Mouse (Mus musculus) limb, embryonic 11.5 days (tissue): Measurements from ENCODE around the gene Hoxd1. TPM values are rescaled to one million over a fixed set of nuclear protein-coding genes. Genes with fewer than 3 reads are reported as not detected.
A peak's percentile ranks its signal among the peaks of the same experiment; 100 is the strongest.

ENCODE experiments used
- ATAC-seq: fragments of 200-750 bp; cut with Nextera tagmentation; 2 replicates; pipeline ENCODE4 v1.8.0; 2017; ENCODE audit warnings: low read depth; ENCODE audit not compliant: insufficient number of reproducible peaks, low FRiP score, low TSS enrichment
- DNase-seq: peaks from one replicate; pipeline ENCODE4 v3.0.0-alpha.2; 2015; ENCODE audit warnings: low spot score
- H3K27ac ChIP-seq: fragments of 300-500 bp; sonication (generic); replicated peaks from 2 replicates; pipeline ENCODE4 v1.5.1; 2014; ENCODE audit warnings: low read depth, mild to moderate bottlenecking, low read length
- H3K27me3 ChIP-seq: fragments of 300-500 bp; sonication (generic); 2 replicates; pipeline ENCODE4 v1.6.1; 2014; ENCODE audit warnings: mild to moderate bottlenecking, low read length, mixed read lengths; ENCODE audit not compliant: control insufficient read depth, insufficient read depth
- H3K36me3 ChIP-seq: fragments of 300-500 bp; sonication (generic); 2 replicates; pipeline ENCODE4 v1.6.1; 2014; ENCODE audit warnings: mild to moderate bottlenecking, low read length, moderate library complexity, mixed read lengths; ENCODE audit not compliant: control insufficient read depth, insufficient read depth
- H3K4me1 ChIP-seq: fragments of 300-500 bp; sonication (generic); 2 replicates; pipeline ENCODE4 v1.6.1; 2014; ENCODE audit warnings: low read length, mixed read lengths; ENCODE audit not compliant: control insufficient read depth, insufficient read depth
- H3K4me2 ChIP-seq: fragments of 300-500 bp; sonication (generic); 2 replicates; pipeline ENCODE4 v1.6.1; 2014; ENCODE audit warnings: low read depth, mild to moderate bottlenecking, moderate library complexity; ENCODE audit not compliant: severe bottlenecking
- H3K4me3 ChIP-seq: fragments of 300-500 bp; sonication (generic); 2 replicates; pipeline ENCODE4 v1.5.1; 2014; ENCODE audit warnings: low read depth, low read length
- H3K9ac ChIP-seq: fragments of 300-500 bp; sonication (generic); 2 replicates; pipeline ENCODE4 v1.6.1; 2014; ENCODE audit warnings: mild to moderate bottlenecking, low read length
- H3K9me3 ChIP-seq: fragments of 300-500 bp; sonication (generic); 2 replicates; pipeline ENCODE4 v1.6.1; 2016; ENCODE audit warnings: low read length; ENCODE audit not compliant: control insufficient read depth
- WGBS: fragments of 180-500 bp; shearing (Covaris S2); extraction: QIAGEN DNeasy Blood & Tissue Kit; methylation state at CpG from one replicate; pipeline ENCODE4 v1.1.7; 2014; 5-methylcytosine and 5-hydroxymethylcytosine counted together
- polyA plus RNA-seq: library from polyadenylated mRNA; unstranded; fragments of >200 nt; fragmentation: Nextera tagmentation; extraction: Ambion mirVana; gene quantifications from 2 replicates; pipeline ENCODE4 v1.2.1, GENCODE M21; 2014

Hoxd1 gene
- 0.17 and 0.30 TPM in 2 replicates for polyA plus RNA-seq

GRCm38 (mm10) chr2:74762522-74763244, at the start of gene Hoxd1:
Hoxd1 (plus strand) TSS chr2:74762980.
- Histone ChIP-seq H3K9ac (peak within 1 kb of the TSS; percentile 27; the same call in 1 of the 2 replicates), H3K27me3 (peaks cover 33% of the 10 kb centered on the region), H3K4me2 (peak within 1 kb of the TSS; percentile 95), H3K27ac (no peak within 1 kb of the TSS), H3K9me3 (no peaks in the 10 kb centered on the region), H3K4me3 (peak within 1 kb of the TSS; percentile 51), H3K4me1 (peaks cover 20% of the 10 kb centered on the region), H3K36me3 (no peaks in the 10 kb centered on the region)
- WGBS: under 1% methylated on average over 61 of the region's 61 CpGs
- DNase-seq (peak; percentile 83), ATAC-seq (peak; percentile 70)

GRCm38 (mm10) chr2:74713239-74714150, 49.3 kb upstream of the Hoxd1 start:
- 3% methylated on average over 19 of the region's 19 CpGs for WGBS
- Histone ChIP-seq H3K36me3 (no peaks in the 10 kb centered on the region), H3K4me1 (peaks cover 26% of the 10 kb centered on the region), H3K27ac (no peak overlapping the region), H3K27me3 (peaks cover 4% of the 10 kb centered on the region; the same call in 1 of the 2 replicates), H3K9me3 (no peaks in the 10 kb centered on the region), H3K9ac (peak overlapping the region; percentile 3; the same call in 1 of the 2 replicates), H3K4me3 (peak overlapping the region; percentile 74), H3K4me2 (peak overlapping the region; percentile 86)
- ATAC-seq: no peak
- peak; percentile 52 for DNase-seq

GRCm38 (mm10) chr2:74714156-74714789, 48.5 kb upstream of the Hoxd1 start:
- Histone ChIP-seq H3K9me3 (no peaks in the 10 kb centered on the region), H3K4me1 (peaks cover 22% of the 10 kb centered on the region), H3K36me3 (no peaks in the 10 kb centered on the region), H3K4me2 (peak overlapping the region; percentile 86), H3K27ac (no peak overlapping the region), H3K27me3 (peaks cover 4% of the 10 kb centered on the region; the same call in 1 of the 2 replicates), H3K4me3 (peak overlapping the region; percentile 74), H3K9ac (peak overlapping the region; percentile 3; the same call in 1 of the 2 replicates)
- DNase-seq: peak; percentile 76
- 1% methylated on average over 18 of the region's 18 CpGs for WGBS
- no peak for ATAC-seq

DNA sequence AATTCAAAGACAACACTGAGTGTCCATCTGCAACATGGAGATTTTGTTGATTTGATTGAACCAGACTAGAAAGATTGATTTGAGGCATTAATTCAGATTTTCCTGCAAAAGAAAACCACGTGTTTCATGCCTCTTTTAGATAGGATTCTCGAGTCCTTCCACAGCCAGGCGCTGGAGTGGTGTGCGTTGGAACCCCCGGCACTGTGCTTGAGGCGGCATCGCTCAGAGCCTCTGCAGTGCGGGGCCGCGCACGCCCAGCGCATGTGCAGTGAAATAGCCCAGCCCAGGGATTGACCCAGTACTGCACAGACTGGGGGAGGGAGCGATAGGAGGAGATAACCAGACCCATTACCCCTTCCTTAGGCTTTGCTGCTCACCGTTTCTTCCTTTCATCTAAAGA, 47.9 kb upstream of the Hoxd1 start:
- Histone ChIP-seq H3K4me2 (peak overlapping the region; percentile 86), H3K9ac (no peak overlapping the region), H3K27ac (no peak overlapping the region), H3K4me1 (peaks cover 27% of the 10 kb centered on the region), H3K27me3 (peaks cover 6% of the 10 kb centered on the region; the same call in 1 of the 2 replicates), H3K4me3 (no peak overlapping the region; the same call in none of the 2 replicates), H3K36me3 (no peaks in the 10 kb centered on the region), H3K9me3 (no peaks in the 10 kb centered on the region)
- ATAC-seq: no peak
- under 1% methylated on average over 14 of the region's 14 CpGs for WGBS
- DNase-seq: peak; percentile 65

DNA sequence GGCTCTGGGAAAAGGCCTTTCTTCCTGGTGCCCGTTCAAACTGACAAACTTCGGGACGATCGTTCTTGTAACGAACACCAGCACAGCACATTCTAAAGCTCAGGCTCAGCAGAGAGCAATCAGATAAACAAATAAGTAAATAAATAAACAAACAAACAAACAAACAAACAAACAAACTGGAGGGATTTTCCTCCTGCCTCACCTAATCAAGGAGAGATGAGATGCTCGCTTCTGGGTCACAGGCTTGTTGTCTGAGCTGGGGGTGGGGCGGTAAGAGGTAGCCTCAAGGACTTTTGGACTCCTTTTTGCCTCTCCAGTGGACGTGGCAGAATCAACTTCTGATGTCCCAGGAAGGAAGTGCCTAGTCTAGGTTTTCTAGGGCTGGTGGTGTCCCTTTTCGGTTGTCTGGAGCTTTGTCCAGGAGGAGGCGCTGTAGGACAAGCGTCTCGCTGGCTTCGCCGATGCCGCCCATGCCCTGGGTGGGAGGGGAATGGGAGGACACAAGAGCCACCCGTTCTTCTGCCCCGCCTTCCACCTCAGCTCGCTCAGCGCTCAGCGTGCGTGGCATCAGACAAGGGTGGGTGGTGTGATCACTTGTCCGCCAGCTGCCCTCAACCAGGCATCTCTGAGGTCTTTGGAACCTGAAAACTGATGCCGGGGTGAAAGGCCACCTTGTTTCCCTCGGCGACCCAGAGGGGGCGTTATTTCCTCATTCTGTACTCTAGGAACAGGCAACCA, 47.1 kb upstream of the Hoxd1 start:
- Histone ChIP-seq H3K4me3 (peak overlapping the region; percentile 22), H3K27me3 (peaks cover 6% of the 10 kb centered on the region; the same call in 1 of the 2 replicates), H3K9ac (no peak overlapping the region), H3K36me3 (no peaks in the 10 kb centered on the region), H3K4me1 (peaks cover 28% of the 10 kb centered on the region), H3K9me3 (no peaks in the 10 kb centered on the region), H3K4me2 (peak overlapping the region; percentile 86), H3K27ac (no peak overlapping the region)
- ATAC-seq: peak; percentile 57; the same call in 1 of the 2 replicates
- DNase-seq: peak; percentile 97
- WGBS: 2% methylated on average over 26 of the region's 26 CpGs

DNA sequence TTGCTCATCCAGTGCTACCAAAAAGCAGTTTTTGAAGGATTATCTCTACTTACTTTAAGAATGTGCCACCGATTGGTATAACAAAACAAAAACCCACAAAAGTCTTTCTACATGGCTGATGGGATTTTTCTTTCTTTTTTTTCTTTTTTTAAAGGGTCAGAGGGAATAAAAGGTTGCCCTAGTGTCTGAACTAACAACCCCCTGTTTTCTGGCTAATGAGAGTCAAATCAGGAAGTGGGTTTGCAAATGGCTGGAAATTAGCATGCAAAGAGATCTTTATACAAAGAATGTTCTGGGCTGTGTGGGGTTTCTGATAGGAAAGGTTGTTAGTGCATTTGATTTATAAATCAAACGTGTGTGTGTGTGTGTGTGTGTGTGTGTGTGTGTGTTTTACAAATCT, 42.4 kb upstream of the Hoxd1 start:
- Histone ChIP-seq H3K4me3 (no peak overlapping the region), H3K4me2 (no peak overlapping the region), H3K9me3 (no peaks in the 10 kb centered on the region), H3K36me3 (no peaks in the 10 kb centered on the region), H3K9ac (no peak overlapping the region), H3K4me1 (peaks cover 51% of the 10 kb centered on the region), H3K27ac (no peak overlapping the region), H3K27me3 (peaks cover 30% of the 10 kb centered on the region)
- DNase-seq (no peak), ATAC-seq (no peak)
- WGBS: 7% methylated on average over 2 of the region's 2 CpGs

GRCm38 (mm10) chr2:74720955-74721491, 41.8 kb upstream of the Hoxd1 start:
- Histone ChIP-seq H3K4me1 (peaks cover 45% of the 10 kb centered on the region), H3K27ac (no peak overlapping the region), H3K9ac (no peak overlapping the region), H3K9me3 (no peaks in the 10 kb centered on the region), H3K27me3 (peaks cover 34% of the 10 kb centered on the region), H3K4me2 (no peak overlapping the region), H3K4me3 (no peak overlapping the region), H3K36me3 (no peaks in the 10 kb centered on the region)
- WGBS: 9% methylated on average over 5 of the region's 5 CpGs
- peak; percentile 36 for DNase-seq
- no peak for ATAC-seq
